Mouse (Mus musculus): ENCODE measurements at regions not wholly inside any gene's neighbourhood (a gene's known extent, or its start where the extent isn't known, plus 50 kb on each side); places are given as distances from the start of the nearest gene placed in this dataset.

GRCm38 (mm10) chr2:51387136-51387535, 238.2 kb upstream of the Rnd3 start:
- Histone ChIP-seq H3K4me3 (ENCODE audit: control insufficient read depth in 1 of 2, insufficient read depth in 1 of 2, low read depth in 2 of 2, low read length in 2 of 2) (no peak overlapping the region), H3K36me3 (ENCODE audit: control insufficient read depth in 1 of 2, insufficient read depth in 2 of 2, low read length in 2 of 2) (no peaks in the 10 kb centered on the region), H3K4me1 (ENCODE audit: control insufficient read depth in 1 of 2, insufficient read depth in 2 of 2, low read length in 2 of 2) (no peaks in the 10 kb centered on the region), H3K27me3 (ENCODE audit: control insufficient read depth in 1 of 2, insufficient read depth in 2 of 2, low read length in 2 of 2) (no peaks in the 10 kb centered on the region), H3K79me2 (ENCODE audit: control insufficient read depth, insufficient read depth, low read length, poor library complexity) (no peaks in the 10 kb centered on the region), H3K9me3 (replicated peaks; ENCODE audit: insufficient read depth, low read length) (no peaks in the 10 kb centered on the region), H3K27ac (ENCODE audit: control insufficient read depth, low read depth, low read length) (no peak overlapping the region), H3K9ac (ENCODE audit: control insufficient read depth, low read depth, low read length, poor library complexity, severe bottlenecking) (no peak overlapping the region)
- TF ChIP-seq MYC (IDR thresholded peaks at IDR 0.05; ENCODE audit: low read depth, low read length) (no peak), CTCF (IDR thresholded peaks at IDR 0.05 in 2 of 3, conservative IDR thresholded peaks at IDR 0.05 in 1 of 3; ENCODE audit: control insufficient read depth in 1 of 3, insufficient read depth in 1 of 3, low read depth in 2 of 3, low read length in 3 of 3, poor library complexity in 1 of 3, severe bottlenecking in 1 of 3) (no peak), NELFE (IDR thresholded peaks at IDR 0.05; ENCODE audit: low read depth, low read length) (no peak), EP300 (IDR thresholded peaks at IDR 0.05; ENCODE audit: low read depth in 1 of 2, low read length in 2 of 2) (no peak), SIN3A (IDR thresholded peaks at IDR 0.05; ENCODE audit: low read length) (no peak), CHD1 (IDR thresholded peaks at IDR 0.05; ENCODE audit: low read depth, low read length) (no peak), TAL1 (IDR thresholded peaks at IDR 0.05; ENCODE audit: low read length) (no peak), ELF1 (IDR thresholded peaks at IDR 0.05; ENCODE audit: low read depth, low read length) (no peak), MAFK (IDR thresholded peaks at IDR 0.05; ENCODE audit: borderline replicate concordance, low read depth, low read length) (no peak), RAD21 (IDR thresholded peaks at IDR 0.05; ENCODE audit: low read depth, low read length) (no peak), MAX (IDR thresholded peaks at IDR 0.05; ENCODE audit: low read length) (no peak), ETS1 (IDR thresholded peaks at IDR 0.05; ENCODE audit: low read depth, low read length) (no peak), BHLHE40 (IDR thresholded peaks at IDR 0.05; ENCODE audit: borderline replicate concordance, low read depth, low read length) (no peak), CHD2 (IDR thresholded peaks at IDR 0.05; ENCODE audit: low read length) (no peak), RCOR1 (IDR thresholded peaks at IDR 0.05; ENCODE audit: low read depth, low read length) (no peak), USF1 (IDR thresholded peaks at IDR 0.05; ENCODE audit: low read depth, low read length) (no peak), TBP (IDR thresholded peaks at IDR 0.05; ENCODE audit: low read depth, low read length) (no peak), USF2 (IDR thresholded peaks at IDR 0.05; ENCODE audit: borderline replicate concordance in 1 of 2, insufficient read depth in 1 of 2, low read depth in 1 of 2, low read length in 2 of 2) (no peak), HCFC1 (IDR thresholded peaks at IDR 0.05; ENCODE audit: low read depth, low read length) (no peak), GABPA (IDR thresholded peaks at IDR 0.05; ENCODE audit: low read depth, low read length) (no peak)
- no peak for DNase-seq (ENCODE audit: low read depth, low spot score)

GRCm38 (mm10) chr2:51376597-51376996, 227.7 kb upstream of the Rnd3 start:
- H3K4me3 ChIP-seq (ENCODE audit: control insufficient read depth in 1 of 2, insufficient read depth in 1 of 2, low read depth in 2 of 2, low read length in 2 of 2), result no peak overlapping the region
- DNase-seq (ENCODE audit: low read depth, low spot score), result no peak
- H3K4me1 ChIP-seq (ENCODE audit: control insufficient read depth in 1 of 2, insufficient read depth in 2 of 2, low read length in 2 of 2), result no peaks in the 10 kb centered on the region
- no peaks in the 10 kb centered on the region for H3K9me3 ChIP-seq (replicated peaks; ENCODE audit: insufficient read depth, low read length)
- H3K27me3 ChIP-seq (ENCODE audit: control insufficient read depth in 1 of 2, insufficient read depth in 2 of 2, low read length in 2 of 2), result no peaks in the 10 kb centered on the region
- TF ChIP-seq ETS1 (IDR thresholded peaks at IDR 0.05; ENCODE audit: low read depth, low read length), result no peak
- no peak for TF ChIP-seq MAZ (IDR thresholded peaks at IDR 0.05; ENCODE audit: low read depth, low read length)
- TF ChIP-seq KAT2A (conservative IDR thresholded peaks at IDR 0.05; ENCODE audit: low read depth, low read length), result no peak
- H3K9ac ChIP-seq (ENCODE audit: control insufficient read depth, low read depth, low read length, poor library complexity, severe bottlenecking), result no peak overlapping the region
- H3K36me3 ChIP-seq (ENCODE audit: control insufficient read depth in 1 of 2, insufficient read depth in 2 of 2, low read length in 2 of 2), result no peaks in the 10 kb centered on the region
- no peak overlapping the region for H3K27ac ChIP-seq (ENCODE audit: control insufficient read depth, low read depth, low read length)
- no peaks in the 10 kb centered on the region for H3K79me2 ChIP-seq (ENCODE audit: control insufficient read depth, insufficient read depth, low read length, poor library complexity)

All from MEL (cell line).